Mouse (Mus musculus) CH12.LX (cell line): ENCODE data around the gene Mlph. TPM values are rescaled to one million over a fixed set of nuclear protein-coding genes. Genes with fewer than 3 reads are reported as not detected.

Experiments used
- DNase-seq: peaks from one replicate; pipeline ENCODE4 v3.0.0-alpha.2; 2013; ENCODE audit errors: extremely low read depth
- H3K27ac ChIP-seq: 2 replicates; pipeline ENCODE4 v1.5.1; 2012; ENCODE audit warnings: low read depth, mild to moderate bottlenecking, control low read depth, moderate library complexity; ENCODE audit not compliant: insufficient read depth
- H3K27me3 ChIP-seq: replicated peaks from 2 replicates; pipeline ENCODE3; 2012; ENCODE audit warnings: inconsistent platforms
- H3K36me3 ChIP-seq, 2 experiments: replicated peaks in 1 of 2; 2 replicates each; pipeline versions ENCODE3 to v1.6.1; 2012; ENCODE audit warnings: inconsistent platforms in 1 of 2, low read length in 1 of 2, mild to moderate bottlenecking in 1 of 2, mixed read lengths in 1 of 2, moderate library complexity in 1 of 2; ENCODE audit not compliant: control insufficient read depth in 1 of 2, insufficient read depth in 1 of 2
- H3K4me1 ChIP-seq, 2 experiments: 2 replicates each; pipeline ENCODE4 v1.6.1; 2012; ENCODE audit warnings: inconsistent platforms in 1 of 2, moderate library complexity in 1 of 2; ENCODE audit not compliant: insufficient read depth in 2 of 2, control insufficient read depth in 1 of 2
- H3K4me2 ChIP-seq: 2 replicates; pipeline ENCODE4 v1.6.1; 2012; ENCODE audit warnings: low read depth, mild to moderate bottlenecking, control low read depth; ENCODE audit not compliant: poor library complexity, insufficient read depth, severe bottlenecking
- H3K4me3 ChIP-seq, 3 experiments: fragments of 150-350 bp in 1 of 3; sonication (generic) in 1 of 3; replicated peaks in 1 of 3; 2 replicates each; pipeline versions ENCODE3 to v1.5.1; 2011 to 2012; ENCODE audit warnings: low read depth in 2 of 3, low read length in 2 of 3, mild to moderate bottlenecking in 2 of 3, moderate library complexity in 2 of 3, control low read depth in 1 of 3, improper control_type of control experiment in 1 of 3, inconsistent platforms in 1 of 3, mixed read lengths in 1 of 3; ENCODE audit not compliant: poor library complexity in 1 of 3
- H3K79me2 ChIP-seq: replicated peaks from 2 replicates; pipeline ENCODE4 v1.6.1; 2012; ENCODE audit warnings: mild to moderate bottlenecking, moderate library complexity; ENCODE audit not compliant: control insufficient read depth, poor library complexity, insufficient read depth, severe bottlenecking; ENCODE audit errors: extremely low read depth
- H3K9ac ChIP-seq: 2 replicates; pipeline ENCODE4 v1.6.1; 2012; ENCODE audit warnings: low read depth, mild to moderate bottlenecking, control low read depth, moderate library complexity; ENCODE audit not compliant: insufficient read depth
- H3K9me3 ChIP-seq: replicated peaks from 2 replicates; pipeline ENCODE3; 2012; ENCODE audit warnings: low read length, inconsistent platforms, mixed read lengths
- BHLHE40 ChIP-seq: IDR thresholded peaks from 2 replicates; pipeline ENCODE4 v1.6.1; 2011; ENCODE audit warnings: mild to moderate bottlenecking, low read depth, low read length, improper control_type of control experiment
- CHD1 ChIP-seq: IDR thresholded peaks from 2 replicates; pipeline ENCODE4 v1.6.1; 2012; ENCODE audit warnings: low read depth, low read length, improper control_type of control experiment, inconsistent platforms
- CTCF ChIP-seq, 2 experiments: IDR thresholded peaks in 1 of 2; conservative IDR thresholded peaks in 1 of 2; 2 replicates each; pipeline ENCODE4 v1.5.1; 2011 to 2012; ENCODE audit warnings: low read depth in 2 of 2, low read length in 2 of 2, improper control_type of control experiment in 1 of 2, inconsistent platforms in 1 of 2, mild to moderate bottlenecking in 1 of 2, moderate library complexity in 1 of 2
- E2F4 ChIP-seq: IDR thresholded peaks from 2 replicates; pipeline ENCODE4 v1.6.1; 2011; ENCODE audit warnings: low read depth, low read length, improper control_type of control experiment; ENCODE audit not compliant: insufficient replicate concordance
- ELF1 ChIP-seq: IDR thresholded peaks from 2 replicates; pipeline ENCODE4 v1.6.1; 2014; ENCODE audit warnings: low read depth, mild to moderate bottlenecking, inconsistent platforms, low read length, improper control_type of control experiment
- EP300 ChIP-seq: IDR thresholded peaks from 2 replicates; pipeline ENCODE4 v1.6.1; 2011; ENCODE audit warnings: low read length, improper control_type of control experiment
- IRF4 ChIP-seq: IDR thresholded peaks from 2 replicates; pipeline ENCODE4 v1.6.1; 2014; ENCODE audit warnings: low read depth, mild to moderate bottlenecking, inconsistent platforms, low read length, improper control_type of control experiment
- JUN ChIP-seq: IDR thresholded peaks from 2 replicates; pipeline ENCODE4 v1.6.1; 2011; ENCODE audit warnings: low read depth, mild to moderate bottlenecking, low read length, improper control_type of control experiment, moderate library complexity; ENCODE audit not compliant: insufficient read depth
- JUND ChIP-seq: conservative IDR thresholded peaks from 2 replicates; pipeline ENCODE4 v1.6.1; 2011; ENCODE audit warnings: low read depth, low read length, improper control_type of control experiment
- MYC ChIP-seq: IDR thresholded peaks from 2 replicates; pipeline ENCODE4 v1.6.1; 2011; ENCODE audit warnings: low read depth, mild to moderate bottlenecking, improper control_type of control experiment, low read length
- POLR2AphosphoS2 ChIP-seq: IDR thresholded peaks from 2 replicates; pipeline ENCODE4 v1.6.1; 2011; ENCODE audit warnings: low read depth, low read length, improper control_type of control experiment
- RAD21 ChIP-seq: IDR thresholded peaks from 2 replicates; pipeline ENCODE4 v1.6.1; 2011; ENCODE audit warnings: low read depth, mild to moderate bottlenecking, low read length, improper control_type of control experiment, moderate library complexity
- RCOR1 ChIP-seq: conservative IDR thresholded peaks from 2 replicates; pipeline ENCODE4 v1.6.1; 2012; ENCODE audit warnings: low read depth, mild to moderate bottlenecking, inconsistent platforms, low read length, improper control_type of control experiment
- SIN3A ChIP-seq: IDR thresholded peaks from 2 replicates; pipeline ENCODE4 v1.6.1; 2012; ENCODE audit warnings: low read length, improper control_type of control experiment, inconsistent platforms
- SMC3 ChIP-seq: IDR thresholded peaks from 2 replicates; pipeline ENCODE4 v1.6.1; 2011; ENCODE audit warnings: low read depth, low read length, improper control_type of control experiment
- UBTF ChIP-seq: IDR thresholded peaks from 2 replicates; pipeline ENCODE4 v1.6.1; 2012; ENCODE audit warnings: low read depth, mild to moderate bottlenecking, inconsistent platforms, low read length, improper control_type of control experiment, moderate library complexity
- ZKSCAN1 ChIP-seq: IDR thresholded peaks from 2 replicates; pipeline ENCODE4 v1.6.1; 2012; ENCODE audit warnings: low read depth, inconsistent platforms, low read length, improper control_type of control experiment, borderline replicate concordance
- dilution Hi-C: fragments of 300-500 bp; cut with MboI; formaldehyde crosslinking; loops from 2 replicates; pipeline ENCODE4 v1.14.3; 2020; ENCODE audit warnings: low sequenced_read_pairs; ENCODE audit not compliant: extremely low pct_unique_long_range_greater_than_20kb, extremely low pct_ligation_motif_present
- in situ Hi-C: fragments of 300-500 bp; cut with MboI; formaldehyde crosslinking; loops from 3 replicates; pipeline ENCODE4 v1.14.3; 2019; ENCODE audit warnings: low sequenced_read_pairs, low pct_ligation_motif_present, low pct_unique_long_range_greater_than_20kb, mixed read lengths
- polyA plus RNA-seq: library from polyadenylated mRNA; unstranded; fragments of >175 nt; gene quantifications from 2 replicates; pipeline ENCODE4 v1.2.1, GENCODE M21; 2012; ENCODE audit warnings: low read depth; ENCODE audit not compliant: insufficient read length
- total RNA-seq, 2 experiments: library from RNA; depleted of rRNA; stranded (reverse); fragments of 300-350 nt in 1 of 2; fragments of >200 nt in 1 of 2; gene quantifications; 2 replicates each; pipeline ENCODE4 v1.2.3; 2012 to 2014

The Mlph gene
- total and polyA plus RNA-seq, 3 experiments: not detected

DNA sequence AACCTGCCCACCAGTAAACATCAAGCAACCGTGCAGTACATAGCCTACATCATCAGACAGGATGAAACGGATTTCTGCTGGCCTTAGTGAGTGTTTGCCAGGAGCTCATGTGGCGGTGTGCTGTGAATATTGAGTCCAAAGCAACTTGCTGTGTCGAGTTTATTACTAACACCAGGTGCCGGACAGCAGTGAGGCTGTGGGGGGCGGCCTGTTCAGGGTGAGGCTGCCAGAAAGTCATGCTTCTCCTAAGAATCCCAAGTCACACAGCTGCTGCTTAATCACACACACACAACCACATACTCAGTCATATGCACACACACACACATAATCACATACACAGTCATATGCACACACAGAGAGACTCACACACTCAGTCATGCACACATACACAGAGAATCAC lies 1.7 kb upstream of the Mlph start:
- H3K9me3 ChIP-seq: no peaks in the 10 kb centered on the region

GRCm38 (mm10) chr1:90917509-90917908 lies 2.6 kb downstream of the Mlph start:
- H3K4me3 ChIP-seq: no peak overlapping the region
- no peaks in the 10 kb centered on the region for H3K79me2 ChIP-seq
- no peak overlapping the region for H3K4me2 ChIP-seq
- dilution Hi-C loops (no loop called here), in situ Hi-C loops (no loop called here)
- DNase-seq: no peak
- H3K36me3 ChIP-seq: no peaks in the 10 kb centered on the region
- no peaks in the 10 kb centered on the region; a peak in 1 of 4 replicates for H3K4me1 ChIP-seq
- no peak overlapping the region for H3K9ac ChIP-seq
- H3K27ac ChIP-seq: no peak overlapping the region
- TF ChIP-seq SMC3 (no peak), ZKSCAN1 (no peak)
- H3K27me3 ChIP-seq: peaks cover 92% of the 10 kb centered on the region
- H3K9me3 ChIP-seq: peaks cover 17% of the 10 kb centered on the region

More for the DNA sequence above, 1.7 kb upstream of the Mlph start:
- Histone ChIP-seq H3K27me3 (peaks cover 84% of the 10 kb centered on the region), H3K27ac (no peak overlapping the region), H3K36me3 (no peaks in the 10 kb centered on the region), H3K4me2 (no peak overlapping the region), H3K9ac (no peak overlapping the region), H3K79me2 (no peaks in the 10 kb centered on the region), H3K4me1 (no peaks in the 10 kb centered on the region; a peak in 1 of 4 replicates), H3K4me3 (no peak overlapping the region)
- TF ChIP-seq IRF4: no peak
- TF ChIP-seq RAD21: no peak
- no peak for TF ChIP-seq SIN3A
- no peak for TF ChIP-seq CTCF (conservative IDR thresholded peaks at IDR 0.05 in 1 of 2, IDR thresholded peaks at IDR 0.05 in 1 of 2; ENCODE audit: low read depth in 2 of 2, low read length in 2 of 2)
- no peak for TF ChIP-seq JUN
- no peak for TF ChIP-seq E2F4
- no peak for TF ChIP-seq CHD1
- no peak for TF ChIP-seq RCOR1
- no peak for TF ChIP-seq UBTF
- TF ChIP-seq BHLHE40: no peak
- no peak for TF ChIP-seq POLR2AphosphoS2
- no peak for TF ChIP-seq MYC
- TF ChIP-seq ELF1: no peak
- no peak for TF ChIP-seq EP300
- no peak for TF ChIP-seq JUND
- no peak for DNase-seq
- in situ Hi-C loops (no loop called here), dilution Hi-C loops (no loop called here)
